Mouse (Mus musculus) stomach, postnatal 0 days (tissue): ENCODE measurements around the gene Prickle1.

ENCODE experiments used
- CTCF ChIP-seq: IDR thresholded peaks from 2 replicates; pipeline ENCODE4 v1.5.1; 2016; ENCODE audit warnings: antibody characterized with exemption, low read depth, mild to moderate bottlenecking, moderate library complexity
- EP300 ChIP-seq: optimal IDR thresholded peaks from 2 replicates; pipeline ENCODE3; 2016; ENCODE audit warnings: antibody characterized with exemption

DNA sequence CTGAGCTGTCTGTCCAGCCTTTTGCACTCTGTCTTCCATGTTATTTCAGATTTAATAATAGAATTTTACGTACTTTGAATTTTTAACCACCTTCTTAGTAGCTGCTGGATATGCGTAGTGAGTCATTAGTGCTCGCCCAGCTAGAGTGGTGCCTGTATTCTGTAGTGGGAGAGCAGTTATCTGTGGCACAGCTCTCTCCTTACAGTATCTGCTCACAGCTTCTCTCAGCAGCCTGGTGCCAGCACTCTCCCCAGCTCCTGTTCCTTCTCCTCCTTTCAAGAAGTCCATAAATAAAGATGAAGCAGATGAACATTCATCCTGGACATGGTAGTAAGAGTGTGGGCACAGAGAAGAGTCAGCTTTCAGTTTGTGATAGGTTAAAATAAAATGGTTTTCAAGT is 121.4 kb downstream of the Prickle1 start:
- no peak for TF ChIP-seq CTCF
- TF ChIP-seq EP300, result no peak
